Mouse (Mus musculus) MEL-GATA-1-ER (cell line): Measurements from ENCODE around the gene Faiml.

Experiments
- DNase-seq: peaks from one replicate; pipeline ENCODE4 v3.0.0-alpha.2; 2012; ENCODE audit warnings: low read depth; ENCODE audit errors: extremely low read depth

The Faiml gene

GRCm38 (mm10) chr9:99180272-99180671 lies 56.8 kb downstream of the Faiml start:
- no peak for DNase-seq
